Mouse (Mus musculus) frontal cortex, adult 2 months (tissue): ENCODE measurements at regions not wholly inside any gene's neighbourhood (a gene's known extent, or its start where the extent isn't known, plus 50 kb on each side); places are given as distances from the start of the nearest gene placed in this dataset.
"Not testable (repeated sequence)": the region's sequence is repeated elsewhere in the genome, so short reads cannot be mapped to it uniquely, and the experiment has no call there.

Experiments used
- DNase-seq, 2 experiments: peaks; one replicate each; pipeline ENCODE4 v3.0.0; 2022; ENCODE audit warnings: low spot score in 1 of 2; ENCODE audit errors: extremely low spot score in 1 of 2

GRCm38 (mm10) chrX:18960465-18960864, 499.3 kb upstream of the 4930578C19Rik start:
- no peak for DNase-seq

- no peak for DNase-seq
Measured at GRCm38 (mm10) chrX:18942612-18943011, 481.4 kb upstream of the 4930578C19Rik start.

- DNase-seq: peak in 1 of 2 experiments; percentile 25
Measured at GRCm38 (mm10) chrX:18933340-18933739, 472.1 kb upstream of the 4930578C19Rik start.

- DNase-seq: no peak
Measured at GRCm38 (mm10) chrX:18923084-18923483, 461.9 kb upstream of the 4930578C19Rik start.

- no peak for DNase-seq
Measured at GRCm38 (mm10) chrX:18921366-18922092, 460.3 kb upstream of the 4930578C19Rik start.

GRCm38 (mm10) chrX:18882784-18883171, 421.6 kb upstream of the 4930578C19Rik start:
- no peak for DNase-seq

- DNase-seq: peak; percentile 53 to 68
Measured at GRCm38 (mm10) chrX:18882088-18882783, 421.0 kb upstream of the 4930578C19Rik start.

GRCm38 (mm10) chrX:18875734-18876133, 414.5 kb upstream of the 4930578C19Rik start:
- peak in 1 of 2 experiments; percentile 10 for DNase-seq

- peak in 1 of 2 experiments; percentile 21 for DNase-seq
Measured at GRCm38 (mm10) chrX:18874051-18874450, 412.9 kb upstream of the 4930578C19Rik start.

- peak in 1 of 2 experiments; percentile 23 for DNase-seq
Measured at GRCm38 (mm10) chrX:18838668-18839067, 377.5 kb upstream of the 4930578C19Rik start.

GRCm38 (mm10) chrX:18824971-18825370, 363.8 kb upstream of the 4930578C19Rik start:
- not testable (repeated sequence) for DNase-seq

GRCm38 (mm10) chrX:18814441-18814973, 353.3 kb upstream of the 4930578C19Rik start:
- DNase-seq: no peak
